Mouse (Mus musculus) left cerebral cortex, adult 8-10 months (tissue): ENCODE data around the gene Heg1. TPM values are rescaled to one million over a fixed set of nuclear protein-coding genes. Genes with fewer than 3 reads are reported as not detected.

Experiments used
- DNase-seq, 2 experiments: peaks; one replicate each; pipeline ENCODE4 v3.0.0; 2022; ENCODE audit warnings: low spot score in 2 of 2
- total RNA-seq, 4 experiments: library from RNA; stranded (reverse); gene quantifications; 2 replicates each; pipeline ENCODE4 v1.2.4; 2022

The Heg1 gene
- total RNA-seq, 4 experiments from 2014 or later, result 28.1 to 32.8 (median 31.7) TPM

GRCm38 (mm10) chr16:33810002-33810401, 125.8 kb downstream of the Heg1 start:
- DNase-seq, result no peak

- no peak for DNase-seq
These were observed 134.4 kb downstream of the Heg1 start for GRCm38 (mm10) chr16:33818413-33819165.

- DNase-seq, result peak; percentile 44 to 79
These were observed 136.4 kb downstream of the Heg1 start for GRCm38 (mm10) chr16:33820269-33821178.

Other genes starting within 250 kb of the Heg1 start
- gene Slc12a8, start 167.0 kb upstream of the Heg1 start, total RNA-seq, result 1 to 10 TPM in 3 of 4 experiments, under 1 TPM in 1; 0.80 to 1.6 (median 1.3) TPM
- under 1 TPM in 1 of 4 experiments, not detected in 3; 0.11 TPM for gene Muc13, start 109.7 kb downstream of the Heg1 start, total RNA-seq
- 10 to 100 TPM; 42.5 to 81.2 (median 53.6) TPM for gene Itgb5, start 145.3 kb downstream of the Heg1 start, total RNA-seq